Mouse (Mus musculus) heart, adult 2 months (tissue): ENCODE results near the gene Mettl27.
A peak's percentile ranks its signal among the peaks of the same experiment; 100 is the strongest.

Source experiments
- CTCF ChIP-seq: fragments of 200-600 bp; IDR thresholded peaks from 2 replicates; pipeline ENCODE4 v1.8.1; 2022; ENCODE audit warnings: antibody characterized with exemption, mild to moderate bottlenecking, moderate library complexity
- EP300 ChIP-seq: fragments of 200-500 bp; IDR thresholded peaks from 2 replicates; pipeline ENCODE4 v1.6.1; 2011; ENCODE audit warnings: low read depth, low read length, control low read depth; ENCODE audit not compliant: insufficient read depth

- TF ChIP-seq CTCF (peak; percentile 80), EP300 (peak; percentile 76; the same call in 1 of the 2 replicates)
These were observed 33.3 kb downstream of the Mettl27 start for GRCm38 (mm10) chr5:134965473-134965851.
